Mouse (Mus musculus) ES-Bruce4 (cell line): Measurements from ENCODE around the gene Tmcc2.

Experiments
- CTCF ChIP-seq: IDR thresholded peaks from one replicate; pipeline ENCODE4 v1.8.1; 2011; ENCODE audit warnings: low read depth, low read length
- EP300 ChIP-seq: IDR thresholded peaks from 2 replicates; pipeline ENCODE4 v1.6.1; 2011; ENCODE audit warnings: low read depth, low read length; ENCODE audit not compliant: insufficient read depth
- POLR2A ChIP-seq: IDR thresholded peaks from one replicate; pipeline ENCODE4 v1.8.1; 2011; ENCODE audit warnings: low read length; ENCODE audit not compliant: insufficient read depth

DNA sequence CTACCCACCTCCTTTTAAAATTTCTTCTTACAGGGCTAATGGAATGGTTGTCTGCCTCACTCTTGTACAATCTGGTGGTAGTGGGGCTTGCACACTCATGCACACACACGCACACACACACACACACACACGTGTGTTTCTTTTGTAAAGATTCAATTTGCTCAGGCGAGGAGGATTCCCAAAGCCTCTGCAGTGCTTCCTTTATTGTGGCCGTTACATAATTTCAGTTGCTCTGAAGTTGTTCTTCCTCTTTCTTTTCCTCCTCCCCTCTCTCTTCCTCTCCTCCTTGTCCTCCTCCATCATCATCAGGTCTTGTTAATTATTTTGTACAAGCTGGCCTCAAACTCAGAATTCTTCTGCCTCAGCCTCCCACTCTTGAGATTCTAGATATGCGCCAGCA is 46.3 kb upstream of the Tmcc2 start:
- TF ChIP-seq POLR2A (no peak), CTCF (no peak), EP300 (no peak)
